Mouse (Mus musculus): ENCODE data around the gene Pced1a. TPM values are rescaled to one million over a fixed set of nuclear protein-coding genes. Genes with fewer than 3 reads are reported as not detected.
A peak's percentile ranks its signal among the peaks of the same experiment; 100 is the strongest.

Gene Pced1a
- polyA plus RNA-seq, 1 experiment from 2014 or later = 11.9 TPM

DNA sequence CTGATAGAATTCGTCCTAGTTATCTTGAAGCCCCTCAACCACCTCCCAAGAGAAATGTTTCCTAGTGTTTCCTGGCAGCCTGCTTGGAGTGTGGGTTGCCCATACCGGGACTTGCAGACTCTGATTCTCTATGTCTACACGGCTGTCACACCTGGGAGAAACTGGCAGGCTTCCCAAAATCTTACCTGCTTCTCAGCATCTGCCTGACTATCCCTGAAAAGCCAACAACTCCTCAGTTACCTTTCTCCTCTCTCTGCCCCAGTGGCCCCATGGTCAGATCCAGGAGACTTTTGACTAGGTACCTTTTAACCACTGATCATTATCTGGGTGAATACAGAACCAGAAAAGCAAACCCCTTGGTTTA is 27.2 kb upstream of the Pced1a start:
- 80% methylated on average over 3 of the region's 3 CpGs for WGBS
- Histone ChIP-seq H3K9me3 (no peaks in the 10 kb centered on the region), H3K4me1 (replicated peaks) (peaks cover 51% of the 10 kb centered on the region), H3K27ac (no peak overlapping the region), H3K36me3 (no peaks in the 10 kb centered on the region), H3K4me2 (replicated peaks) (peak overlapping the region; percentile 88), H3K9ac (replicated peaks) (peak overlapping the region; percentile 95), H3K4me3 (replicated peaks) (peak overlapping the region; percentile 73), H3K27me3 (peaks cover 15% of the 10 kb centered on the region)
- no peak for ATAC-seq

- 69% methylated on average over 14 of the region's 14 CpGs for WGBS
- Histone ChIP-seq H3K9me3 (no peaks in the 10 kb centered on the region), H3K27ac (no peak overlapping the region), H3K36me3 (no peaks in the 10 kb centered on the region), H3K4me2 (replicated peaks) (peak overlapping the region; percentile 88), H3K9ac (replicated peaks) (peak overlapping the region; percentile 95), H3K27me3 (peaks cover 15% of the 10 kb centered on the region), H3K4me3 (replicated peaks) (peak overlapping the region; percentile 73), H3K4me1 (replicated peaks) (peaks cover 49% of the 10 kb centered on the region)
- ATAC-seq = no peak
Observed at GRCm38 (mm10) chr2:130451086-130451726, 26.7 kb upstream of the Pced1a start.

DNA sequence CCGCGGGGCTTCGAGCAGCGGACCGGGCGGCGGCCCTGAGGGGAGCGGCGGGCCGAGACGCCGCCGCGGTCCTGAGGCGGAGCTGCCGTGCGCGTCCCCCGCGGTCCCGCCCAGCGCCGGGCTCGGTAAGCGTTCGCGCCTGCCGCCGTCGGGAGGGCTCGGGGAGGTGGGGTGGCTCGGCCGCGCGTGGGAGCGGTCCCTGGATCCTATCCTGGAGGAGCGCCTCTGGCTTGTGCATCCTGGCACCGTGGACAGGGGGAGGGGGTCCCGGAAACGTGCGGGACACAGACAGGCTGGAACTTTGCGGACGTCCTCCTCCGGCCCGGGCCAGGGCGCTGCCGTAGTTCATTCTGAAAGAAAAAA is 25.9 kb upstream of the Pced1a start:
- whole genome bisulfite sequencing = under 1% methylated on average over 39 of the region's 47 CpGs

GRCm38 (mm10) chr2:130449794-130450433 is 25.4 kb upstream of the Pced1a start, which contains the start of gene Ptpra:
Ptpra (plus strand) TSS chr2:130450278.
- Histone ChIP-seq H3K4me3 (replicated peaks) (peak within 1 kb of the TSS; percentile 73), H3K9me3 (no peaks in the 10 kb centered on the region), H3K36me3 (peaks cover 8% of the 10 kb centered on the region; the same call in 1 of the 2 replicates), H3K4me1 (replicated peaks) (peaks cover 43% of the 10 kb centered on the region), H3K9ac (replicated peaks) (peak within 1 kb of the TSS; percentile 95), H3K4me2 (replicated peaks) (peak within 1 kb of the TSS; percentile 88), H3K27me3 (peaks cover 15% of the 10 kb centered on the region), H3K27ac (peak within 1 kb of the TSS; percentile 87)
- peak; percentile 99 for ATAC-seq
- WGBS = under 1% methylated on average over 50 of the region's 50 CpGs

More for the DNA sequence above, 25.9 kb upstream of the Pced1a start:
- H3K36me3 ChIP-seq = peaks cover 5% of the 10 kb centered on the region; the same call in 1 of the 2 replicates
- H3K4me3 ChIP-seq (replicated peaks) = peak overlapping the region; percentile 73
- H3K9me3 ChIP-seq = no peaks in the 10 kb centered on the region
- peaks cover 45% of the 10 kb centered on the region for H3K4me1 ChIP-seq (replicated peaks)
- peak overlapping the region; percentile 87 for H3K27ac ChIP-seq
- H3K27me3 ChIP-seq = peaks cover 15% of the 10 kb centered on the region
- ATAC-seq = peak; percentile 90
- H3K4me2 ChIP-seq (replicated peaks) = peak overlapping the region; percentile 88
- H3K9ac ChIP-seq (replicated peaks) = peak overlapping the region; percentile 95

DNA sequence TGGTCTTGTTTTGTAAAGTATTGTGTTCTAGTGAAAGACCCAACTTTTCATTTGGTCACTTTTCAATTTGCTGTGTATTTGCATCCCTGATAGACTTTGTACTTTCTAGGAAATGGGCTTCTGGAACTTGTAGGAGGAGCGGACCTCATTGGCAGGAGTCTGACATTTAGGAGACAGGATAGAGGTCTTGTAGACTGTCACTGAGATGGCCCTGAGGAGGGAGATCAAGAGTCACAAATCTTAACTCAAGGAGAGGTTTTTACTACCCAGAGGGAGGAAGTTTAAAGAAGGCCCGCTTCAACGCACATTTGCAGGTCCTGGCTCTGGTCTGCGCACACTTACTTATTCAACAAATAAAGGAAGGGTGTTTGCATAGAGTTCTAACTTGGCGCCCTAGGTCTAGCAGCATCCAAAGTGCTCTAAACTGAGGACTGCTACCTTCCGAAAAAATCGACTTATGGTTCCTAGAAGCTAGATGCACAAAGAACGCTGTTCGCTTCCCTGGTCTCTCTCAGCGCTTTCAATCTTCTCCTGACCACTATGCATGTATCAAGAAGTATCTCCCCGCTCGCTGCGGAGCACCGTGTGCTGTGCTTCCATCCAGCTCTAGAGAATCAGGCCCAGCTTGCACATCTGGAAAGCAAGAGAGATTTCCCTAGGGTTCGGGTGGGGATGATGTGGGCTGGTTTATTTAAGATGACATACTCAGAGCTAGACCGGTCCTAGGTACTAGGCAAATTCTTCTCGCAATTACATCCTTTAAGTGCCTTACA is 24.7 kb upstream of the Pced1a start:
- peak overlapping the region; percentile 95 for H3K9ac ChIP-seq (replicated peaks)
- no peaks in the 10 kb centered on the region for H3K9me3 ChIP-seq
- H3K27ac ChIP-seq = no peak overlapping the region
- peaks cover 12% of the 10 kb centered on the region for H3K36me3 ChIP-seq
- 8% methylated on average over 17 of the region's 17 CpGs for WGBS
- peaks cover 36% of the 10 kb centered on the region for H3K4me1 ChIP-seq (replicated peaks)
- H3K4me2 ChIP-seq (replicated peaks) = peak overlapping the region; percentile 88
- no peak; the same call in 1 of the 2 replicates for ATAC-seq
- peak overlapping the region; percentile 73 for H3K4me3 ChIP-seq (replicated peaks)
- peaks cover 15% of the 10 kb centered on the region for H3K27me3 ChIP-seq

DNA sequence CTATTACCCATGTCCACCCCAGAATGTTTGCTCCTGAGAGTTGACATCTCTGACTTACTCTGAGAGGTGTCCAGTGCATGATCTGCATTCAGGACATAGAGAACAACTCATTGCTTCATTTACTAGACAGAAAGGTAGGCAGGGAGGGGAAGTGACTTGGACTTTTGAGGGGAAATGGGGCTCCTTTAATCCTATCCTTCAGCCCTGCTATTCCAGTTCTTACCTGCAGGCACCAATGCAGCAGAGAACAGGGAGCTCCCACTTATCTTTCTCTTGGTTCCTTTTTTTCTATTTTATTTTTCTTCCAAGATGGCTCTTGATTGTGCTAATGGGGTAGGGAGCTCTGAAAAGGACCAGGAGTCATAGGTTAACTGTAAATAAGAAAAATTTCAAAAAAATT is 23.9 kb upstream of the Pced1a start:
- H3K27me3 ChIP-seq = peaks cover 15% of the 10 kb centered on the region
- no peak overlapping the region for H3K27ac ChIP-seq
- ATAC-seq = no peak
- H3K9ac ChIP-seq (replicated peaks) = no peak overlapping the region
- H3K4me1 ChIP-seq (replicated peaks) = peaks cover 33% of the 10 kb centered on the region
- H3K4me2 ChIP-seq (replicated peaks) = no peak overlapping the region
- H3K36me3 ChIP-seq = peaks cover 19% of the 10 kb centered on the region
- H3K9me3 ChIP-seq = no peaks in the 10 kb centered on the region
- H3K4me3 ChIP-seq (replicated peaks) = no peak overlapping the region

DNA sequence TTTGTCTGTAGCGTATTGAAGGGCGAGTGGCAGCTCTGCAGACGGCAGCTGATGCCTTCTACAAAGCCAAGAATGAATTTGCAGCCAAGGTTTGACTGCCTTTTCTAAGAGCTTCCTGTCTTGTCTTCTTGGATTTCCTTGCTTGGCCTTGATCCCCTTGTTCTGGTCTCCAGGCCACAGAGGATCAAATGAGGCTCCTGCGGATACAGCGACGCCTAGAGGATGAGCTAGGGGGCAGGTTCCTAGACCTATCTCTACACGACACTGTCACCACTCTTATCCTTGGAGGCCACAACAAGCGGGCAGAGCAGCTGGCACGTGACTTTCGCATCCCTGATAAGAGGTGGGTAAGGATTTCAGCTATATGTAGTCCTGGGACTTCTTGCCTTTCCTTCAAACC is 17.7 kb upstream of the Pced1a start:
- ATAC-seq = no peak
- no peak overlapping the region for H3K4me2 ChIP-seq (replicated peaks)
- 78% methylated on average over 10 of the region's 10 CpGs for WGBS
- H3K36me3 ChIP-seq = peaks cover 82% of the 10 kb centered on the region
- H3K9me3 ChIP-seq = no peaks in the 10 kb centered on the region
- no peak overlapping the region for H3K4me3 ChIP-seq (replicated peaks)
- no peak overlapping the region for H3K27ac ChIP-seq
- no peaks in the 10 kb centered on the region for H3K4me1 ChIP-seq (replicated peaks)
- H3K27me3 ChIP-seq = no peaks in the 10 kb centered on the region
- H3K9ac ChIP-seq (replicated peaks) = no peak overlapping the region

GRCm38 (mm10) chr2:130439840-130440480 is 15.5 kb upstream of the Pced1a start:
- H3K4me1 ChIP-seq (replicated peaks) = no peaks in the 10 kb centered on the region
- H3K4me3 ChIP-seq (replicated peaks) = no peak overlapping the region
- WGBS = 96% methylated on average over 4 of the region's 4 CpGs
- peaks cover 74% of the 10 kb centered on the region for H3K36me3 ChIP-seq
- no peak overlapping the region for H3K4me2 ChIP-seq (replicated peaks)
- no peak overlapping the region for H3K9ac ChIP-seq (replicated peaks)
- no peak for ATAC-seq
- H3K27ac ChIP-seq = no peak overlapping the region
- H3K27me3 ChIP-seq = no peaks in the 10 kb centered on the region
- H3K9me3 ChIP-seq = no peaks in the 10 kb centered on the region

GRCm38 (mm10) chr2:130438861-130439260 is 14.4 kb upstream of the Pced1a start:
- ATAC-seq = no peak
- H3K9me3 ChIP-seq = no peaks in the 10 kb centered on the region
- H3K4me1 ChIP-seq (replicated peaks) = no peaks in the 10 kb centered on the region
- H3K36me3 ChIP-seq = peaks cover 67% of the 10 kb centered on the region
- no peak overlapping the region for H3K4me2 ChIP-seq (replicated peaks)
- WGBS = 89% methylated on average over 3 of the region's 3 CpGs
- no peak overlapping the region for H3K9ac ChIP-seq (replicated peaks)
- no peaks in the 10 kb centered on the region for H3K27me3 ChIP-seq
- no peak overlapping the region for H3K27ac ChIP-seq
- no peak overlapping the region for H3K4me3 ChIP-seq (replicated peaks)

DNA sequence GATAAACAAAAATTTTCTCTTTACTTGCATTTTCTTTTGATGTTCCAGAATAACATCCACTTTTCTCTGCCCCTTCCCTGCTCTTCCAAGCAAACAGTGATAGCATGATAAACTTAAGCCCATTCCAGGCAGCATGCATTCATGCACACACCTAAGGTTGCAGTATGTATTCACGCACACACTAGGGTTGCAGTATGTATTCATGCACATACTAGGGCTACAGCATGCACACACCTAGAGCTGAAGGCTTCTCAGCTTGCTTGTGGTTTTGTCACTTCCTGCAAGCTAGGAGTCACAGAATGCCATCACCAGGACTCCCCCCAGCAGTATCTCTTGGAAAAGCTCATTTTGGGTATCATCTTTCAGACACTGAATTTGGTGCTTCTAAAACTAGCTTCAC is 12.3 kb upstream of the Pced1a start:
- H3K4me2 ChIP-seq (replicated peaks) = no peak overlapping the region
- no peaks in the 10 kb centered on the region for H3K9me3 ChIP-seq
- no peaks in the 10 kb centered on the region for H3K4me1 ChIP-seq (replicated peaks)
- no peak overlapping the region for H3K4me3 ChIP-seq (replicated peaks)
- WGBS = 100% methylated on average over 1 of the region's 1 CpGs
- no peaks in the 10 kb centered on the region for H3K27me3 ChIP-seq
- peaks cover 48% of the 10 kb centered on the region for H3K36me3 ChIP-seq
- H3K9ac ChIP-seq (replicated peaks) = no peak overlapping the region
- no peak overlapping the region for H3K27ac ChIP-seq
- no peak for ATAC-seq

DNA sequence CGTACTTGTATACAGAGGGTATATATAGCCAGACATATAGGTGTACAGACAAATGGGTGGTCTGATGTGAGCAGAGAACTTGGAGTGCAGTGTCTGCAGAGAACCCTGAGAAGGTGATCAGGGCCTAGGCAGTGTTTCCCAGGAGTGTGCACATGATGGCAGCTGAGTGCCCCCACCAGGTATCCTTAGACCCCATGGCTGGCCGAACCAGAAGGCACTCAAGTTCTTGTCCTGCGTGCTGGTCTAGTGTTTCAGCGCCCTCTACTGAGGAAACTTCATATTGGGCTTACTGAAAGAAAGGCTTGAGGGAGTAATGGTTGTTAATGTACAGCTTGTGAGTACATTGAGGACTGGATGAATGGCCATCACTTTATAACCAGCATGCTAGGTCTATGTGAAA is 8.7 kb upstream of the Pced1a start:
- WGBS = 27% methylated on average over 4 of the region's 4 CpGs
- H3K36me3 ChIP-seq = peaks cover 18% of the 10 kb centered on the region
- no peak overlapping the region for H3K9ac ChIP-seq (replicated peaks)
- no peak overlapping the region for H3K27ac ChIP-seq
- no peaks in the 10 kb centered on the region for H3K27me3 ChIP-seq
- H3K4me2 ChIP-seq (replicated peaks) = no peak overlapping the region
- ATAC-seq = peak; percentile 68
- H3K9me3 ChIP-seq = no peaks in the 10 kb centered on the region
- no peak overlapping the region for H3K4me3 ChIP-seq (replicated peaks)
- H3K4me1 ChIP-seq (replicated peaks) = no peaks in the 10 kb centered on the region

GRCm38 (mm10) chr2:130432157-130432556 is 7.7 kb upstream of the Pced1a start:
- no peak for ATAC-seq
- Histone ChIP-seq H3K9ac (replicated peaks) (no peak overlapping the region), H3K4me3 (replicated peaks) (no peak overlapping the region), H3K36me3 (peaks cover 9% of the 10 kb centered on the region), H3K4me1 (replicated peaks) (no peaks in the 10 kb centered on the region), H3K27me3 (no peaks in the 10 kb centered on the region), H3K27ac (no peak overlapping the region), H3K4me2 (replicated peaks) (no peak overlapping the region), H3K9me3 (no peaks in the 10 kb centered on the region)
- WGBS = 93% methylated on average over 3 of the region's 3 CpGs

Data from midbrain, embryonic 13.5 days (tissue).